Mouse (Mus musculus) olfactory bulb, adult 2 months (tissue): ENCODE measurements around the gene Krtap5-4.

ENCODE experiments used
- CTCF ChIP-seq: fragments of 200-500 bp; IDR thresholded peaks from 2 replicates; pipeline ENCODE4 v1.5.1; 2012; ENCODE audit warnings: low read depth, mild to moderate bottlenecking, low read length, moderate library complexity; ENCODE audit not compliant: insufficient read depth
- POLR2A ChIP-seq: fragments of 200-500 bp; IDR thresholded peaks from 2 replicates; pipeline ENCODE4 v1.6.1; 2012; ENCODE audit warnings: mild to moderate bottlenecking, low read depth, low read length, moderate library complexity; ENCODE audit not compliant: insufficient read depth

- TF ChIP-seq CTCF (no peak), POLR2A (no peak)
Measured at GRCm38 (mm10) chr7:142319124-142319523, 15.8 kb downstream of the Krtap5-4 start.
